Mouse (Mus musculus) brain, embryonic 14.5 days (tissue): Measurements from ENCODE around the gene Cfap43.

Experiments used
- CTCF ChIP-seq: fragments of 200-500 bp; IDR thresholded peaks from 2 replicates; pipeline ENCODE4 v1.5.1; 2012; ENCODE audit warnings: inconsistent platforms, mild to moderate bottlenecking, moderate library complexity, borderline replicate concordance; ENCODE audit not compliant: insufficient read depth, insufficient read length; ENCODE audit errors: extremely low read depth
- POLR2A ChIP-seq: fragments of 200-500 bp; IDR thresholded peaks from 2 replicates; pipeline ENCODE4 v1.6.1; 2012; ENCODE audit warnings: mild to moderate bottlenecking, inconsistent platforms, borderline replicate concordance; ENCODE audit not compliant: poor library complexity, insufficient read depth, insufficient read length, severe bottlenecking; ENCODE audit errors: extremely low read depth

DNA sequence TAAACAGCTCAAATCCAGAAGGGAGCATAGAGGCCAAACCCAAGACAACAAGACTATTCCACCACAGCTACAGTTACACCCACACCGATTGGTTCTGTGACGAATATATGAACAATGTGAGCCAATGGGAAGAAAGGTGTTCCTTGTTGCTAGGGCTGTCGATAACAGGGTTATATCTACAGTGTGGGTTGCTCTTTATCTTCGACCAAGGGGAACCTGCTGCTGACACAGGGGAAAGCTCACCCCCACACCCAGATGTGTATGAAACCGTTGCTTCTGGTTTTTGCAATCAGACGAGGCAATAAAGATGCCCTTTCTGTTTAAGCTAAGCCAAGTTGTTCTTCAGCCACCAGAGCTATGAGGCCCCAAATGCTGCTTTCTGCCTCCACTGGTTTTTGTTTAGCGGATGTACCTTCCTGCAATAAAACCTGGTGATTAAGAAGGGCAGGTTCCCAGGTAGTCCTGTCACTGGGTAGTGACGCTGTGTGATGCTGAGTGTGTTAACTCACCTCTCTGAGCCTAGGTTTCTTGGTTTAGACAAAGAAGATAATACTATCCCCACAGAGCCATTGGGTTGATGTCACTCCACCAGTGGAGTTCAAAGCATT lies 20.5 kb downstream of the Cfap43 start:
- no peak for TF ChIP-seq CTCF
- TF ChIP-seq POLR2A, result no peak
